Mouse (Mus musculus): ENCODE data around the gene Itgb7. TPM values are rescaled to one million over a fixed set of nuclear protein-coding genes. Genes with fewer than 3 reads are reported as not detected.
A peak's percentile ranks its signal among the peaks of the same experiment; 100 is the strongest.

The Itgb7 gene
- total and polyA plus RNA-seq, 2 experiments, result 1.8 to 2.2 TPM

GRCm38 (mm10) chr15:102176571-102177316 is 55.0 kb downstream of the Itgb7 start:
- H3K27me3 ChIP-seq (ENCODE audit: control insufficient read depth, insufficient read depth, low read length), result no peaks in the 10 kb centered on the region
- H3K36me3 ChIP-seq (ENCODE audit: control insufficient read depth, insufficient read depth, low read length), result peaks cover 12% of the 10 kb centered on the region; the same call in 1 of the 2 replicates
- H3K4me1 ChIP-seq (ENCODE audit: control insufficient read depth, insufficient read depth, low read length), result peaks cover 32% of the 10 kb centered on the region
- TF ChIP-seq POLR2A (IDR thresholded peaks at IDR 0.05; ENCODE audit: extremely low read depth, insufficient read depth, low read length) (no peak), CTCF (IDR thresholded peaks at IDR 0.05; ENCODE audit: low read depth, low read length) (no peak)
- peak; percentile 59 for DNase-seq (ENCODE audit: extremely low read depth, low read depth, low spot score)
- H3K79me2 ChIP-seq (ENCODE audit: control insufficient read depth, insufficient read depth, low read length), result no peaks in the 10 kb centered on the region
- peak overlapping the region; percentile 48; the same call in 1 of the 2 replicates for H3K27ac ChIP-seq (replicated peaks; ENCODE audit: insufficient read depth, low read depth, low read length)
- no peak overlapping the region for H3K9ac ChIP-seq (ENCODE audit: low read depth, low read length)
- WGBS, result 39% methylated on average over 7 of the region's 7 CpGs
- no peak overlapping the region for H3K4me3 ChIP-seq (ENCODE audit: insufficient read depth, low read depth, low read length)

GRCm38 (mm10) chr15:102175736-102176319 is 55.9 kb downstream of the Itgb7 start:
- Histone ChIP-seq H3K79me2 (ENCODE audit: control insufficient read depth, insufficient read depth, low read length) (no peaks in the 10 kb centered on the region), H3K36me3 (ENCODE audit: control insufficient read depth, insufficient read depth, low read length) (peaks cover 12% of the 10 kb centered on the region; the same call in 1 of the 2 replicates), H3K27ac (replicated peaks; ENCODE audit: insufficient read depth, low read depth, low read length) (no peak overlapping the region), H3K4me1 (ENCODE audit: control insufficient read depth, insufficient read depth, low read length) (peaks cover 29% of the 10 kb centered on the region), H3K9ac (ENCODE audit: low read depth, low read length) (no peak overlapping the region), H3K27me3 (ENCODE audit: control insufficient read depth, insufficient read depth, low read length) (no peaks in the 10 kb centered on the region), H3K4me3 (ENCODE audit: insufficient read depth, low read depth, low read length) (no peak overlapping the region)
- no peak for DNase-seq (ENCODE audit: extremely low read depth, low read depth, low spot score)
- 93% methylated on average over 16 of the region's 16 CpGs for WGBS
- no peak for TF ChIP-seq POLR2A (IDR thresholded peaks at IDR 0.05; ENCODE audit: extremely low read depth, insufficient read depth, low read length)
- no peak for TF ChIP-seq CTCF (IDR thresholded peaks at IDR 0.05; ENCODE audit: low read depth, low read length)

- DNase-seq (ENCODE audit: extremely low read depth, low read depth, low spot score), result peak; percentile 64
- no peak for TF ChIP-seq CTCF (IDR thresholded peaks at IDR 0.05; ENCODE audit: low read depth, low read length)
- TF ChIP-seq POLR2A (IDR thresholded peaks at IDR 0.05; ENCODE audit: extremely low read depth, insufficient read depth, low read length), result no peak
- 59% methylated on average over 3 of the region's 3 CpGs for WGBS
- Histone ChIP-seq H3K9ac (ENCODE audit: low read depth, low read length) (no peak overlapping the region), H3K4me3 (ENCODE audit: insufficient read depth, low read depth, low read length) (no peak overlapping the region), H3K79me2 (ENCODE audit: control insufficient read depth, insufficient read depth, low read length) (no peaks in the 10 kb centered on the region), H3K27ac (replicated peaks; ENCODE audit: insufficient read depth, low read depth, low read length) (no peak overlapping the region), H3K4me1 (ENCODE audit: control insufficient read depth, insufficient read depth, low read length) (peaks cover 13% of the 10 kb centered on the region), H3K36me3 (ENCODE audit: control insufficient read depth, insufficient read depth, low read length) (peaks cover 10% of the 10 kb centered on the region; the same call in 1 of the 2 replicates), H3K27me3 (ENCODE audit: control insufficient read depth, insufficient read depth, low read length) (no peaks in the 10 kb centered on the region)
Observed at GRCm38 (mm10) chr15:102173581-102173980, 58.2 kb downstream of the Itgb7 start.

- no peak for TF ChIP-seq CTCF (IDR thresholded peaks at IDR 0.05; ENCODE audit: low read depth, low read length)
- no peak for TF ChIP-seq POLR2A (IDR thresholded peaks at IDR 0.05; ENCODE audit: extremely low read depth, insufficient read depth, low read length)
- Histone ChIP-seq H3K36me3 (ENCODE audit: control insufficient read depth, insufficient read depth, low read length) (no peaks in the 10 kb centered on the region), H3K9ac (ENCODE audit: low read depth, low read length) (no peak overlapping the region), H3K27me3 (ENCODE audit: control insufficient read depth, insufficient read depth, low read length) (no peaks in the 10 kb centered on the region), H3K79me2 (ENCODE audit: control insufficient read depth, insufficient read depth, low read length) (no peaks in the 10 kb centered on the region), H3K27ac (replicated peaks; ENCODE audit: insufficient read depth, low read depth, low read length) (no peak overlapping the region), H3K4me3 (ENCODE audit: insufficient read depth, low read depth, low read length) (no peak overlapping the region), H3K4me1 (ENCODE audit: control insufficient read depth, insufficient read depth, low read length) (no peaks in the 10 kb centered on the region; the same call in 1 of the 2 replicates)
- WGBS, result 72% methylated on average over 2 of the region's 2 CpGs
- no peak for DNase-seq (ENCODE audit: extremely low read depth, low read depth, low spot score)
Observed at GRCm38 (mm10) chr15:102169064-102169463, 62.7 kb downstream of the Itgb7 start.

- Histone ChIP-seq H3K27ac (replicated peaks; ENCODE audit: insufficient read depth, low read depth, low read length) (no peak overlapping the region), H3K36me3 (ENCODE audit: control insufficient read depth, insufficient read depth, low read length) (no peaks in the 10 kb centered on the region), H3K79me2 (ENCODE audit: control insufficient read depth, insufficient read depth, low read length) (no peaks in the 10 kb centered on the region), H3K4me1 (ENCODE audit: control insufficient read depth, insufficient read depth, low read length) (no peaks in the 10 kb centered on the region; the same call in 1 of the 2 replicates), H3K4me3 (ENCODE audit: insufficient read depth, low read depth, low read length) (no peak overlapping the region), H3K9ac (ENCODE audit: low read depth, low read length) (no peak overlapping the region), H3K27me3 (ENCODE audit: control insufficient read depth, insufficient read depth, low read length) (no peaks in the 10 kb centered on the region)
- DNase-seq (ENCODE audit: extremely low read depth, low read depth, low spot score), result no peak
- no peak for TF ChIP-seq CTCF (IDR thresholded peaks at IDR 0.05; ENCODE audit: low read depth, low read length)
- TF ChIP-seq POLR2A (IDR thresholded peaks at IDR 0.05; ENCODE audit: extremely low read depth, insufficient read depth, low read length), result no peak
- 55% methylated on average over 6 of the region's 6 CpGs for WGBS
Observed at GRCm38 (mm10) chr15:102167620-102168021, 64.1 kb downstream of the Itgb7 start.

Other genes starting within 250 kb of the Itgb7 start
- gene Krt8, start 227.5 kb downstream of the Itgb7 start, total RNA-seq (2014; rRNA removed), result 240 and 251 TPM in 2 replicates
- gene Krt8, start 227.5 kb downstream of the Itgb7 start, polyA plus RNA-seq (2012; rRNA removed), result 155 and 168 TPM in 2 replicates
- gene Krt18, start 203.8 kb downstream of the Itgb7 start, total RNA-seq (2014; rRNA removed), result 255 and 258 TPM in 2 replicates
- gene Krt18, start 203.8 kb downstream of the Itgb7 start, polyA plus RNA-seq (2012; rRNA removed), result 110 and 124 TPM in 2 replicates
- gene Eif4b, start 158.2 kb downstream of the Itgb7 start, total RNA-seq (2014; rRNA removed), result 119 and 130 TPM in 2 replicates
- 70.5 and 73.8 TPM in 2 replicates for gene Eif4b, start 158.2 kb downstream of the Itgb7 start, polyA plus RNA-seq (2012; rRNA removed)
- 21.8 and 36.5 TPM in 2 replicates for gene Tns2, start 131.5 kb downstream of the Itgb7 start, total RNA-seq (2014; rRNA removed)
- gene Tns2, start 131.5 kb downstream of the Itgb7 start, polyA plus RNA-seq (2012; rRNA removed), result 30.9 and 35.9 TPM in 2 replicates
- 9.2 and 12.1 TPM in 2 replicates for gene Spryd3, start 95.7 kb downstream of the Itgb7 start, total RNA-seq (2014; rRNA removed)
- 20.7 and 22.6 TPM in 2 replicates for gene Spryd3, start 95.7 kb downstream of the Itgb7 start, polyA plus RNA-seq (2012; rRNA removed)
- gene Igfbp6, start 87.6 kb downstream of the Itgb7 start, total RNA-seq (2014; rRNA removed), result 1.0 and 1.8 TPM in 2 replicates
- gene Igfbp6, start 87.6 kb downstream of the Itgb7 start, polyA plus RNA-seq (2012; rRNA removed), result 2.3 and 4.5 TPM in 2 replicates
- 27.5 and 36.5 TPM in 2 replicates for gene Soat2, start 81.4 kb downstream of the Itgb7 start, total RNA-seq (2014; rRNA removed)
- gene Soat2, start 81.4 kb downstream of the Itgb7 start, polyA plus RNA-seq (2012; rRNA removed), result 54.9 and 80.8 TPM in 2 replicates
- 15.6 and 21.0 TPM in 2 replicates for gene Zfp740, start 28.7 kb downstream of the Itgb7 start, total RNA-seq (2014; rRNA removed)
- 8.1 and 9.4 TPM in 2 replicates for gene Zfp740, start 28.7 kb downstream of the Itgb7 start, polyA plus RNA-seq (2012; rRNA removed)
- 47.6 and 449 TPM in 2 replicates for gene Csad, start 27.2 kb downstream of the Itgb7 start, total RNA-seq (2014; rRNA removed)
- gene Csad, start 27.2 kb downstream of the Itgb7 start, polyA plus RNA-seq (2012; rRNA removed), result 107 and 123 TPM in 2 replicates
- 1.5 and 2.0 TPM in 2 replicates for gene Rarg, start 25.6 kb upstream of the Itgb7 start, total RNA-seq (2014; rRNA removed)
- gene Rarg, start 25.6 kb upstream of the Itgb7 start, polyA plus RNA-seq (2012; rRNA removed), result 5.3 and 6.0 TPM in 2 replicates
- not detected in 2 replicates for gene Gm9918, start 38.6 kb upstream of the Itgb7 start, total RNA-seq (2014; rRNA removed)
- gene Gm9918, start 38.6 kb upstream of the Itgb7 start, polyA plus RNA-seq (2012; rRNA removed), result 0.05 TPM in 1 of 2 replicates, not detected in the other
- 8.5 and 10.1 TPM in 2 replicates for gene Mfsd5, start 47.5 kb upstream of the Itgb7 start, total RNA-seq (2014; rRNA removed)
- 44.3 and 51.4 TPM in 2 replicates for gene Mfsd5, start 47.5 kb upstream of the Itgb7 start, polyA plus RNA-seq (2012; rRNA removed)
- gene Espl1, start 64.3 kb upstream of the Itgb7 start, total RNA-seq (2014; rRNA removed), result 0.09 and 0.27 TPM in 2 replicates
- gene Espl1, start 64.3 kb upstream of the Itgb7 start, polyA plus RNA-seq (2012; rRNA removed), result 0.11 and 0.21 TPM in 2 replicates
- 137 and 195 TPM in 2 replicates for gene Pfdn5, start 94.2 kb upstream of the Itgb7 start, total RNA-seq (2014; rRNA removed)
- 44.6 and 45.2 TPM in 2 replicates for gene Pfdn5, start 94.2 kb upstream of the Itgb7 start, polyA plus RNA-seq (2012; rRNA removed)
- gene Myg1, start 99.8 kb upstream of the Itgb7 start, total RNA-seq (2014; rRNA removed), result 25.5 and 27.6 TPM in 2 replicates
- 32.0 and 32.3 TPM in 2 replicates for gene Myg1, start 99.8 kb upstream of the Itgb7 start, polyA plus RNA-seq (2012; rRNA removed)
- 4.0 and 8.3 TPM in 2 replicates for gene Aaas, start 118.8 kb upstream of the Itgb7 start, total RNA-seq (2014; rRNA removed)
- gene Aaas, start 118.8 kb upstream of the Itgb7 start, polyA plus RNA-seq (2012; rRNA removed), result 18.9 and 24.0 TPM in 2 replicates
- not detected in 2 replicates for gene Sp7, start 135.2 kb upstream of the Itgb7 start, total RNA-seq (2014; rRNA removed)
- gene Sp7, start 135.2 kb upstream of the Itgb7 start, polyA plus RNA-seq (2012; rRNA removed), result not detected in 2 replicates
- 16.7 and 18.2 TPM in 2 replicates for gene Sp1, start 174.2 kb upstream of the Itgb7 start, total RNA-seq (2014; rRNA removed)
- 7.3 and 7.6 TPM in 2 replicates for gene Sp1, start 174.2 kb upstream of the Itgb7 start, polyA plus RNA-seq (2012; rRNA removed)
- 0.07 and 0.09 TPM in 2 replicates for gene Amhr2, start 213.4 kb upstream of the Itgb7 start, total RNA-seq (2014; rRNA removed)
- gene Amhr2, start 213.4 kb upstream of the Itgb7 start, polyA plus RNA-seq (2012; rRNA removed), result 0.40 and 0.49 TPM in 2 replicates
- gene Prr13, start 227.1 kb upstream of the Itgb7 start, total RNA-seq (2014; rRNA removed), result 7.3 and 11.1 TPM in 2 replicates
- 93.4 and 98.3 TPM in 2 replicates for gene Prr13, start 227.1 kb upstream of the Itgb7 start, polyA plus RNA-seq (2012; rRNA removed)
- 112 and 189 TPM in 2 replicates for gene Pcbp2, start 238.6 kb upstream of the Itgb7 start, total RNA-seq (2014; rRNA removed)
- gene Pcbp2, start 238.6 kb upstream of the Itgb7 start, polyA plus RNA-seq (2012; rRNA removed), result 261 and 273 TPM in 2 replicates